Mouse (Mus musculus) cerebellum, adult 2 months (tissue): ENCODE data around the gene Spag7. TPM values are rescaled to one million over a fixed set of nuclear protein-coding genes. Genes with fewer than 3 reads are reported as not detected.

Source experiments
- DNase-seq, 2 experiments: peaks; one replicate each; pipeline ENCODE4 v3.0.0; 2021
- H3K27ac ChIP-seq: fragments of 200-500 bp; 2 replicates; pipeline ENCODE4 v1.5.1; 2012; ENCODE audit warnings: low read length, control low read depth, inconsistent platforms; ENCODE audit not compliant: insufficient read depth
- H3K27me3 ChIP-seq: fragments of 200-500 bp; 2 replicates; pipeline ENCODE4 v1.6.1; 2012; ENCODE audit warnings: inconsistent platforms, mild to moderate bottlenecking, low read length, moderate library complexity; ENCODE audit not compliant: control insufficient read depth, insufficient read depth
- H3K4me1 ChIP-seq: fragments of 200-500 bp; 2 replicates; pipeline ENCODE4 v1.6.1; 2011; ENCODE audit warnings: low read length; ENCODE audit not compliant: control insufficient read depth, insufficient read depth
- H3K4me3 ChIP-seq: fragments of 200-500 bp; replicated peaks from 2 replicates; pipeline ENCODE3; 2011; ENCODE audit warnings: mild to moderate bottlenecking, low read depth, low read length, control low read depth; ENCODE audit not compliant: insufficient read depth
- CTCF ChIP-seq: fragments of 200-500 bp; IDR thresholded peaks from 2 replicates; pipeline ENCODE4 v1.5.1; 2011; ENCODE audit warnings: low read depth, mild to moderate bottlenecking, control low read depth, low read length, moderate library complexity, borderline replicate concordance; ENCODE audit not compliant: insufficient read depth
- POLR2A ChIP-seq: fragments of 200-500 bp; IDR thresholded peaks from 2 replicates; pipeline ENCODE4 v1.6.1; 2011; ENCODE audit warnings: low read length, control low read depth, borderline replicate concordance; ENCODE audit not compliant: insufficient read depth
- WGBS: fragments of 180-500 bp; shearing (Covaris S2); methylation state at CpG from one replicate; pipeline ENCODE4 v1.1.7; 2018; 5-methylcytosine and 5-hydroxymethylcytosine counted together
- polyA plus RNA-seq: library from polyadenylated mRNA; depleted of rRNA; stranded (reverse); fragments of >200 nt; gene quantifications from 2 replicates; pipeline ENCODE4 v1.2.3, GENCODE M21; 2012

The Spag7 gene
- polyA plus RNA-seq, 1 experiment: 93.2 TPM

DNA sequence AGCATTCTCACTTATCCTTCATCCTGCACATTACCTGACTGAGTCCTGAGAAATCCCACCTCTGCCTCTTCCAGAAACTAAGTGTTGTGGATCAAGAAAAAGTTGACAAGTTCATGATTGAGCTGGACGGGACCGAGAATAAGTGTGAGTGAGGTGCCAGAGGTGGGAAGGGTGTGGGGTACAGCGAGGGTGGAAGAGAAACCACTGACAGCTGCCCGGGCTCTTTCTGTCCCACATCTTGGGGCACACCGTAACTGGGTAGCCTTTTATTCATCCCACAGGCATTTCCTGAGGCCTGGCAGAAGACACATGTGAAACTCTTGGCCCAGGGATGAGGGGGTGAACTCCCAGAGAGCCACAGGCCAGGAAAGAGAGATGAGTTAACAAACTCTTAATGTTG lies 10.7 kb downstream of the Spag7 start:
- WGBS: 89% methylated on average over 5 of the region's 5 CpGs
- no peaks in the 10 kb centered on the region for H3K27me3 ChIP-seq
- H3K4me1 ChIP-seq: peaks cover 6% of the 10 kb centered on the region
- H3K4me3 ChIP-seq: no peak overlapping the region
- no peak for DNase-seq
- TF ChIP-seq CTCF: no peak
- TF ChIP-seq POLR2A: no peak
- no peak overlapping the region for H3K27ac ChIP-seq

DNA sequence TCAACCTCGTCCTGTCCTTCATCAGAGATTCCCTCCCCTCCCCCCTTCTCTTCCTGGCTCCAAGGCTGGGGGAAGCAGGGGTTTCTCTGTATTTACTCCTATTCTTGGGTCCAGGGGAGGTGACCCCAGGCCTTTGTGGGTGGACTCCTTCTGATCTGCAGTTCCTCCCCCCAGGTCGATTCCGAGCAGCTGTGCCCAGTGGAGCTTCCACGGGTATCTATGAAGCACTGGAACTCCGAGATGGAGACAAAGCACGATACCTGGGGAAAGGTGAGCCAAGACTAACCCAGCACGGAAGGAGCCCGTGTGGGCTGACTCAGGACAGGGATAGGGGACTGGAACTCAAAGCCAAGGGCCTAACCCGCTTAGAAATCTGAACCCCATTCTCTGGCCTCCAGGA lies 11.2 kb downstream of the Spag7 start:
- H3K4me3 ChIP-seq: no peak overlapping the region
- no peak for TF ChIP-seq CTCF
- no peak for TF ChIP-seq POLR2A
- H3K4me1 ChIP-seq: peaks cover 6% of the 10 kb centered on the region
- DNase-seq: no peak
- 61% methylated on average over 9 of the region's 9 CpGs for WGBS
- H3K27ac ChIP-seq: no peak overlapping the region
- H3K27me3 ChIP-seq: no peaks in the 10 kb centered on the region

DNA sequence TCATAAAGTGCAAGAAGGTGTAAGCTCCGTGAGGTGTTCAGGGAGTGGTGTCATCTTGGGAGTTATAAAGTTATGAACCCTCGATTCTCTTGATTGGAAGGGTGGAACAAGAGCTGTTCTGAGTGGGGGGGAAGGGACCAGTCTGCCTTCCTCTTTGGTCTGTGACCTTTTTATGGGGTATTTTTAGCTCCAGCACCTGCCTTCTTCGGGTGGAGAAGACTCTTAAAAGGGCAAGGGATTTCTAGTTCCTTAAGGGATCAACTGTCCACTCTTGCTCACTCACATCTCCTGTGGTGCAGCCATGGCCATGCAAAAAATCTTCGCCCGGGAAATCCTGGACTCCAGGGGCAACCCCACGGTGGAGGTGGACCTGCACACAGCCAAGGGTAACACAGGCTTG lies 11.6 kb downstream of the Spag7 start:
- Histone ChIP-seq H3K27ac (no peak overlapping the region), H3K4me3 (no peak overlapping the region), H3K4me1 (peaks cover 9% of the 10 kb centered on the region), H3K27me3 (no peaks in the 10 kb centered on the region)
- 39% methylated on average over 6 of the region's 6 CpGs for WGBS
- no peak for DNase-seq
- TF ChIP-seq CTCF (no peak), POLR2A (no peak)

DNA sequence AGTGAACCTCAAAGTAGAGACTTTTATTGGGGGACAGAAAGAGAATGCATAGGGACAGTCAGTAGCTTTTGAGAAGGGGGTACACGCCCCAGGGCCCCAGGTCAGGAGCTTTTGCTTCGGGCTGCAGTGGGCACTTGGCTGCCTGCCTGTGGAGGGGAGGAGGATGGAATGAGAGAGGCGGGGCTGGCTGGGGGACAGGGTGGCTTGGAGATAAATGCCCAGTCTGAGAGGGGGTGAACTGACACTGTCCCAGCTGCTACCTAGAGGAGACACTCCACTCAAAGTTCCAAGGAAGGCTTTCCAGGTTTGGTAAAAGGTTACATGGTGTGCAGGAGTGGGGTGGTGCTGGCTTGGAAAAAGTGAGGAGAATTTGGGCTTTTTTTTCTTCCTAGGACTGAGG lies 12.3 kb downstream of the Spag7 start, which contains the start of gene Eno3:
Gene Eno3 (plus strand): TSS at position 239 of the 400 bp plus-strand sequence.
- peak within 1 kb of the TSS; percentile 99 for H3K4me3 ChIP-seq
- no peak for TF ChIP-seq CTCF
- TF ChIP-seq POLR2A: no peak
- no peak within 1 kb of the TSS for H3K27ac ChIP-seq
- 48% methylated on average over 3 of the region's 3 CpGs for WGBS
- peaks cover 9% of the 10 kb centered on the region for H3K4me1 ChIP-seq
- DNase-seq: peak in 1 of 2 experiments; percentile 23
- H3K27me3 ChIP-seq: no peaks in the 10 kb centered on the region

DNA sequence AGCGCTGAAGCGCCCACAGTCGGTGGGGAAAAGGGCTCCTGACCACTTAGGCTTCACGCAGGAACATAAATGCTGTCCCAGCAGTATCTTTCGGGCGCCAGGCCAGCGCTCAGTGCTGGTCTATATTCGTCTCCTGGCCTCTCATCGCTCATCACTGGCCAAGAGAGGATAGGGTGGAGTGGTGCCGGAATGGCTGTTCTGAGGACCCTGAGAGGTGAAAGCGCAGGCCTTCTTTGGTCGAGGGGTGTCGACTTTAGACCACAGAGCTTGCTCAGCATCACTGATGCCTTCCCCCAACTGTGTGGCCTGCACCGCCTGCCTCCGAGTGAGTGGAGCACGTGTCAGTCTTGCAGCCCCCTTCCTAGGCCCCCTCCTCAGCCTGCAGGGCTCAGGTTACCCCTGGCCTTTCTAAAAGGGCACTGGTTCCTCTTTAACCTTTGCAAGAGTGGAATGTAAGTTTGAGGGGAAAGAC lies 12.7 kb downstream of the Spag7 start:
- peak overlapping the region; percentile 99 for H3K4me3 ChIP-seq
- TF ChIP-seq POLR2A: no peak
- TF ChIP-seq CTCF: no peak
- DNase-seq: peak in 1 of 2 experiments; percentile 42
- H3K4me1 ChIP-seq: peaks cover 9% of the 10 kb centered on the region
- no peaks in the 10 kb centered on the region for H3K27me3 ChIP-seq
- 19% methylated on average over 16 of the region's 16 CpGs for WGBS
- H3K27ac ChIP-seq: no peak overlapping the region

DNA sequence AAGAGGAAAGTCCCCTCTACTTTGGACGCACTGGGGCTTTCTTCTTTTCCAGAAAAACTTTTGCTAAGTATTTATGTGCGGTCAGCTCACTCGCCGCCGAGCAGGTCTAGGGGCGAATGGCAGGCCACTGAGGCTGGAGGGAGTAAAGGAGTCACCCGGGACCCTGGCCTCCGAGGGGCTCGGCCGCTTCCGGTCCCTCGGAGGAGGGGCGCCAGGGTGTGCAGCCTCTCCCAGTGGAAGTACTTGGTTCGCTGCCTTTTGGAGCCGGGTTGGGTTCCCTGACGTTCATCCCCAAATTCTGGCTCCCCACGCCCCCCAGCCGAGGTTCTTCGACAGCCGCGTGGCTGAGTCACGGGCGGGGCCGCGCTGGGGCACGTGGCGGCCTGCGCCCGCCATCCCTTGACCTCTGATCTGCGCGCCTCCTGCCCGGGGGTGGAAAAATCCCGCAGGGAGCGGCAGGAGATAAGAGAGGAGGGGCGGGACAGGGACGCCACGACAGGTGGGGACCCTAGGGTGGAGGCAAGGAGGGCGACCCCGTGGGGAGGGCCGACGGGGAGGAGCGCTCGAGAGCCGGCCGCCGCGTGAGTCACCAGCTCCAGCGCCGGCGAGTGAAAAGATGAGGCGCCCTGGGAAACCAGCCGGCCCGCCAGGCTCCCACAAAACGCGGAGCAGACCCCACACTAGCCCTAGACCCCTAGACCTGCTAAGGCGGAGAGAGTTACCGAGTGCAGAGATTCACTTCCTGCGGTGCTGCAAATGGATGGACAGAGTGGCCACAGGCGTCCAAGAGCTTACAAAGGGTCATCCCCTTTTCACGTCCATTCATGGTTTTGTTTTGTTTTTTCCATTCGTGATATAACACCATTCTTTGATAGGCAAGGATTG lies 13.4 kb downstream of the Spag7 start:
- 1% methylated on average over 61 of the region's 61 CpGs for WGBS
- peak overlapping the region; percentile 99 for H3K4me3 ChIP-seq
- peaks cover 9% of the 10 kb centered on the region for H3K4me1 ChIP-seq
- peak overlapping the region; percentile 70; the same call in 1 of the 2 replicates for H3K27ac ChIP-seq
- DNase-seq: peak in 1 of 2 experiments; percentile 54
- TF ChIP-seq CTCF (no peak), POLR2A (no peak)
- H3K27me3 ChIP-seq: no peaks in the 10 kb centered on the region

DNA sequence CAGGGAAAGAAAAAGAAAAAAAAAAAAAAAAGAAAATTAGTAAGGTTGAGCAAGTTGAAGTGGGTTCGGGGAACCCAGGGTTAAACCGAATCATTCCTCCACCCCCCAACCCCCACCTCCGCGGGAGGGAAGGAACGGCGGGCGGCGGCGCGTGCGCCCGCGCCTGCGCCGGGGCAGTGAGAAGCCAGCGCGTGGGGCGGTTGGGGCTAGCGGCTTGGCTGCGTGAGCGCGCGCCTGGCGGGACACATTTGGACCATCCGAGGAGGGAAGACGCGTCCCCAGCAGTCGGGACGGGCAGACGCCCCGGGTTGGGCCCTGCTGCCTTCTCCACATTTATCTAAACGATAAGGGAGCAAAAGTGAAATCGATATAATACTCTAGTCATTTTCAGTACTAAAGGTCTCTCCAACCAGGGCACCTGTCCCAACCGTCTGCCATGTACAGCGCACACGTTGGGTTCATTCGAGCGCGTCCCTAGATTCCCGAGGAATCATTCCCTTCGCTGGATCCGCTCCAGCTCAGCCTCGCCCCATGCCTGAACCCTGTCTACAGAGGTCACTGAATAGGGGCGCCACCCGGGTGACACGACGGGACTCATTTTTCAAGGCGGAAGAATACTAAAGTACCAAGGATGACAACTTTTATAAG lies 14.2 kb downstream of the Spag7 start:
- TF ChIP-seq POLR2A (peak; percentile 66; the same call in 1 of the 2 replicates), CTCF (no peak)
- under 1% methylated on average over 48 of the region's 48 CpGs for WGBS
- peak; percentile 88 for DNase-seq
- Histone ChIP-seq H3K4me1 (peaks cover 9% of the 10 kb centered on the region), H3K27me3 (no peaks in the 10 kb centered on the region), H3K4me3 (peak overlapping the region; percentile 99), H3K27ac (peak overlapping the region; percentile 70)

DNA sequence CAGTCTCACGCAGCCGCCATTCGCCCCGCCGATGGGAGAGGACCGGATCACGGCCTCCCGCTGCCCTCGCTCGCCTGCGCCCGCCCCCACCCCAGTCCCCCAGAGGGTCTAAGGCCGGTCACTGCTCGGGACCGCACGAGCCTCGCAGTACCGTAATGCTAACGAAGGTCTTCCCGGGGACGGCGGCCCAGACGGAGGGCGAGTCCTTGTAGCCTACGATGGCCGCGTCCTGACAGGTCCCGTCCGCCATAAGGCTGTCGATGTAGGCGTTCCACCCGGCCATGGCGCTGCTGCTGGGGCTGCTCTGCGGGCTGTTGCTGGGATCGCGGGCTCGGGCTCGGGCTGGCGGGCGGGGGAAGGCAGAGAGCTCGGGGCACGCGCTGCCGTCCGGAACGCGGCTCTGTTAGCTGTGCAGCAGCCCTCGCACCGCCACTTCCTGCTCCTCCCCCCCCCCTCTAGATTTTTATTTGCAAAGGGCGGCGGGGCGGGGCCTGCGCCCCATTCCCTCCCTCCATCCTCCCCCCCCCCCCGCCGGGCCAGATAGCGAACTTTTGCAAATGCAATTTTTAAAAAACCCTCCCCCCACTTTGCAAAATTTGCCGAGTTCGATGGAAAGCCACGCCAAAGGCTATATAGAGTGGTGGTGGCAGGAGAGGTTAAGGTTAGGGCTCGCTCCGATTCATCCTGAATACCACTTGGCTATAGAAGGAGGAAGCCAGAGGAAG lies 14.9 kb downstream of the Spag7 start, which contains the start of gene Pfn1:
Gene Pfn1 (minus strand): TSS at position 447 of the 725 bp plus-strand sequence.
- Histone ChIP-seq H3K4me3 (peak within 1 kb of the TSS; percentile 99), H3K4me1 (peaks cover 10% of the 10 kb centered on the region), H3K27ac (peak within 1 kb of the TSS; percentile 98), H3K27me3 (no peaks in the 10 kb centered on the region)
- under 1% methylated on average over 61 of the region's 61 CpGs for WGBS
- TF ChIP-seq CTCF (no peak), POLR2A (peak; percentile 58)
- DNase-seq: peak; percentile 80 to 81
